Mouse (Mus musculus) liver, adult 2 months (tissue): Measurements from ENCODE around the gene Ube2n.

Source experiments
- CTCF ChIP-seq: fragments of 200-500 bp; IDR thresholded peaks from 2 replicates; pipeline ENCODE4 v1.5.1; 2011; ENCODE audit warnings: low read depth, low read length, control low read depth
- POLR2A ChIP-seq: fragments of 200-500 bp; IDR thresholded peaks from 2 replicates; pipeline ENCODE4 v1.6.1; 2011; ENCODE audit warnings: low read length, control low read depth; ENCODE audit not compliant: insufficient read depth; ENCODE audit errors: extremely low read depth

- TF ChIP-seq CTCF (no peak), POLR2A (no peak)
Observed at GRCm38 (mm10) chr10:95513768-95514556, 983 bp upstream of the Ube2n start.
